Mouse (Mus musculus) Muller cell, postnatal 12 days (primary cell): ENCODE data around the gene Ppp1r14a.

ENCODE experiments used
- DNase-seq: peaks from one replicate; pipeline ENCODE4 v3.0.0-alpha.2; 2015; ENCODE audit errors: inconsistent ontology term

Ppp1r14a gene

GRCm38 (mm10) chr7:29302641-29303040 is 13.5 kb downstream of the Ppp1r14a start:
- DNase-seq, result no peak

GRCm38 (mm10) chr7:29303738-29304462 is 14.8 kb downstream of the Ppp1r14a start, which contains the start of gene Dpf1:
Dpf1 (plus strand) TSS chr7:29303951.
- peak; percentile 97 for DNase-seq

- no peak for DNase-seq
Measured at GRCm38 (mm10) chr7:29304463-29305262, 15.6 kb downstream of the Ppp1r14a start.

GRCm38 (mm10) chr7:29305263-29305988 is 16.3 kb downstream of the Ppp1r14a start:
- no peak for DNase-seq

- no peak for DNase-seq
Measured at GRCm38 (mm10) chr7:29306108-29306507, 17.0 kb downstream of the Ppp1r14a start.

- no peak for DNase-seq
Measured at GRCm38 (mm10) chr7:29306619-29307018, 17.5 kb downstream of the Ppp1r14a start.

- peak; percentile 94 for DNase-seq
Measured at GRCm38 (mm10) chr7:29307350-29308104, 18.4 kb downstream of the Ppp1r14a start.

GRCm38 (mm10) chr7:29309221-29309721 is 20.2 kb downstream of the Ppp1r14a start:
- DNase-seq, result no peak

- DNase-seq, result no peak
Measured at GRCm38 (mm10) chr7:29309749-29310148, 20.6 kb downstream of the Ppp1r14a start.

- no peak for DNase-seq
Measured at GRCm38 (mm10) chr7:29313051-29313450, 23.9 kb downstream of the Ppp1r14a start.

- DNase-seq, result no peak
Measured at GRCm38 (mm10) chr7:29313572-29314261, 24.6 kb downstream of the Ppp1r14a start.

- peak; percentile 86 for DNase-seq
Measured at GRCm38 (mm10) chr7:29314844-29315628, 25.9 kb downstream of the Ppp1r14a start.

GRCm38 (mm10) chr7:29316137-29316734 is 27.1 kb downstream of the Ppp1r14a start:
- no peak for DNase-seq

GRCm38 (mm10) chr7:29316976-29317375 is 27.9 kb downstream of the Ppp1r14a start:
- peak; percentile 55 for DNase-seq

GRCm38 (mm10) chr7:29317558-29317957 is 28.4 kb downstream of the Ppp1r14a start:
- DNase-seq, result no peak

- no peak for DNase-seq
Measured at GRCm38 (mm10) chr7:29318115-29318911, 29.2 kb downstream of the Ppp1r14a start.

- DNase-seq, result no peak
Measured at GRCm38 (mm10) chr7:29319337-29320307, 30.5 kb downstream of the Ppp1r14a start.
